Mouse (Mus musculus) kidney, adult 2 months (tissue): Measurements from ENCODE around the gene Gm36176.
"Not testable (repeated sequence)": the region's sequence is repeated elsewhere in the genome, so short reads cannot be mapped to it uniquely, and the experiment has no call there.

Experiments
- CTCF ChIP-seq: fragments of 200-500 bp; conservative IDR thresholded peaks from 2 replicates; pipeline ENCODE4 v1.5.1; 2011; ENCODE audit warnings: low read depth, mild to moderate bottlenecking, control low read depth, low read length, moderate library complexity, mixed read lengths; ENCODE audit not compliant: insufficient read depth, insufficient read length
- POLR2A ChIP-seq: fragments of 200-500 bp; IDR thresholded peaks from one replicate; pipeline ENCODE4 v1.6.1; 2011; ENCODE audit warnings: low read depth, low read length, control low read depth

DNA sequence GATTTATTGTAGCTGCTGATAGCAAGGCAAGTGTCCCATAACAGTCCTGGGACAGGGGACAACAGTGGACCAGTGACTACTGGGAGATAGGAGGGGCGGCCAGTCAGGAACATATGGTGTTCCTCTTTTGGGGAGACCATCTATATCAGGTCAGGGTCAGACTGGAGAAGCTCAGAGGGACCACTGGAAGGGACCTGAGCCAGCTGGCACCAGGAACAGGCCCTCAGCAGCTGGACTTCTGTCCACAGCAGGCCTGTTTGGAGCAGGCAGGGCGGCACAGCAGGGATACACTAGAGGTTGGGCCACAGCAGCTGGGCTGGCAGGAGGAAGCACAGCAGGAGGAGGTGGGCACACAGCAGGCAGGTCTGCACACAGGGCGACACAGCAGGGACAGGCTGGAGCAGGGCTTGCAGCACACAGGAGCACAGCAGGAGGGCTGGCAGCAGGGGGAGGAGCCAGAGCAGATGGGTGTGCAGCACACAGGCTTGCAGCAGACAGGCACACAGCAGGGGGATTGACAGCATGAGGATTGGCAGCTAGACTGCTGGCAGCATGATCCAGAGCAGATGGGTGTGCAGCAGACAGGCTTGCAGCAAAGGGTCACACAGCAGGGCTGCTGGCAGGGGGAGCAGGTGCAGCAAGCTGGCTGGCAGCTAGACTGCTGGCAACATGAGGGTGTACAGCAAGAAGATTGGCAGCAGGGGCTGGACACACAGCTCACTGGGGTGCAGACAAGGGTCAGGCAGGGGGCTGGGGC lies 48.3 kb upstream of the Gm36176 start:
- TF ChIP-seq CTCF, POLR2A: not testable (repeated sequence)
